Mouse (Mus musculus) forebrain, embryonic 13.5 days (tissue): Measurements from ENCODE around the gene Zfp148. TPM values are rescaled to one million over a fixed set of nuclear protein-coding genes. Genes with fewer than 3 reads are reported as not detected.

Source experiments
- ATAC-seq: fragments of 200-750 bp; cut with Nextera tagmentation; 2 replicates; pipeline ENCODE4 v1.8.0; 2017
- H3K27ac ChIP-seq: fragments of 300-500 bp; sonication (generic); 2 replicates; pipeline ENCODE4 v1.5.1; 2015; ENCODE audit warnings: inconsistent platforms, mild to moderate bottlenecking, moderate library complexity
- H3K27me3 ChIP-seq: fragments of 300-500 bp; sonication (generic); 2 replicates; pipeline ENCODE4 v1.6.1; 2015; ENCODE audit warnings: mild to moderate bottlenecking, inconsistent platforms
- H3K36me3 ChIP-seq: fragments of 300-500 bp; sonication (generic); 2 replicates; pipeline ENCODE4 v1.6.1; 2015; ENCODE audit warnings: mild to moderate bottlenecking, inconsistent platforms; ENCODE audit not compliant: poor library complexity, severe bottlenecking
- H3K4me1 ChIP-seq: fragments of 300-500 bp; sonication (generic); 2 replicates; pipeline ENCODE4 v1.6.1; 2015; ENCODE audit warnings: inconsistent platforms
- H3K4me2 ChIP-seq: fragments of 300-500 bp; sonication (generic); 2 replicates; pipeline ENCODE4 v1.6.1; 2015; ENCODE audit warnings: inconsistent platforms, mild to moderate bottlenecking, moderate library complexity
- H3K4me3 ChIP-seq: fragments of 300-500 bp; sonication (generic); 2 replicates; pipeline ENCODE4 v1.5.1; 2015; ENCODE audit warnings: mild to moderate bottlenecking, inconsistent platforms
- H3K9ac ChIP-seq: fragments of 300-500 bp; sonication (generic); 2 replicates; pipeline ENCODE4 v1.6.1; 2015; ENCODE audit warnings: mild to moderate bottlenecking, inconsistent platforms
- H3K9me3 ChIP-seq: fragments of 300-500 bp; sonication (generic); replicated peaks from 2 replicates; pipeline ENCODE4 v1.6.1; 2016; ENCODE audit warnings: inconsistent platforms
- WGBS: fragments of 180-500 bp; shearing (Covaris S2); methylation state at CpG from one replicate; pipeline ENCODE4 v1.1.7; 2015; 5-methylcytosine and 5-hydroxymethylcytosine counted together
- polyA plus RNA-seq: library from polyadenylated mRNA; unstranded; fragments of >200 nt; fragmentation: Nextera tagmentation; extraction: Ambion mirVana; gene quantifications from 2 replicates; pipeline ENCODE4 v1.2.1, GENCODE M21; 2015

Gene Zfp148
- polyA plus RNA-seq, 1 experiment from 2014 or later = 66.6 TPM

GRCm38 (mm10) chr16:33518236-33518635, 137.6 kb downstream of the Zfp148 start:
- Histone ChIP-seq H3K4me2 (no peak overlapping the region), H3K9me3 (no peaks in the 10 kb centered on the region), H3K4me3 (no peak overlapping the region), H3K36me3 (no peaks in the 10 kb centered on the region), H3K27me3 (no peaks in the 10 kb centered on the region), H3K27ac (no peak overlapping the region), H3K4me1 (peaks cover 19% of the 10 kb centered on the region), H3K9ac (no peak overlapping the region)
- ATAC-seq = no peak
- 82% methylated on average over 7 of the region's 7 CpGs for WGBS

GRCm38 (mm10) chr16:33519916-33520568, 139.4 kb downstream of the Zfp148 start:
- no peak for ATAC-seq
- H3K36me3 ChIP-seq = no peaks in the 10 kb centered on the region
- H3K27me3 ChIP-seq = no peaks in the 10 kb centered on the region
- H3K4me2 ChIP-seq = no peak overlapping the region
- no peak overlapping the region for H3K9ac ChIP-seq
- H3K4me1 ChIP-seq = peaks cover 24% of the 10 kb centered on the region
- H3K4me3 ChIP-seq = no peak overlapping the region
- H3K27ac ChIP-seq = no peak overlapping the region
- no peaks in the 10 kb centered on the region for H3K9me3 ChIP-seq
- WGBS = 79% methylated on average over 6 of the region's 6 CpGs

GRCm38 (mm10) chr16:33522516-33522915, 141.9 kb downstream of the Zfp148 start:
- no peak for ATAC-seq

GRCm38 (mm10) chr16:33523571-33523970, 142.9 kb downstream of the Zfp148 start:
- 0 out of 2 replicates have a peak, but pooled peaks cover 5% of the 10 kb centered on the region for H3K4me1 ChIP-seq
- H3K9me3 ChIP-seq = peaks cover 5% of the 10 kb centered on the region
- H3K36me3 ChIP-seq = no peaks in the 10 kb centered on the region
- no peak overlapping the region for H3K9ac ChIP-seq
- ATAC-seq = no peak
- WGBS = 67% methylated on average over 10 of the region's 10 CpGs
- no peak overlapping the region for H3K4me2 ChIP-seq
- no peaks in the 10 kb centered on the region for H3K27me3 ChIP-seq
- no peak overlapping the region for H3K27ac ChIP-seq
- no peak overlapping the region for H3K4me3 ChIP-seq

More at GRCm38 (mm10) chr16:33522516-33522915, 141.9 kb downstream of the Zfp148 start:
- H3K36me3 ChIP-seq = no peaks in the 10 kb centered on the region
- H3K27ac ChIP-seq = no peak overlapping the region
- peaks cover 10% of the 10 kb centered on the region for H3K4me1 ChIP-seq
- no peak overlapping the region for H3K9ac ChIP-seq
- 75% methylated on average over 4 of the region's 4 CpGs for WGBS
- no peaks in the 10 kb centered on the region for H3K9me3 ChIP-seq
- H3K4me2 ChIP-seq = no peak overlapping the region
- H3K4me3 ChIP-seq = no peak overlapping the region
- H3K27me3 ChIP-seq = no peaks in the 10 kb centered on the region

- no peak overlapping the region for H3K4me3 ChIP-seq
- H3K27ac ChIP-seq = no peak overlapping the region
- no peak overlapping the region for H3K4me2 ChIP-seq
- no peaks in the 10 kb centered on the region for H3K36me3 ChIP-seq
- 58% methylated on average over 11 of the region's 11 CpGs for WGBS
- H3K9ac ChIP-seq = no peak overlapping the region
- H3K4me1 ChIP-seq = peaks cover 12% of the 10 kb centered on the region
- no peak for ATAC-seq
- H3K9me3 ChIP-seq = peaks cover 5% of the 10 kb centered on the region
- no peaks in the 10 kb centered on the region for H3K27me3 ChIP-seq
These were observed 149.1 kb downstream of the Zfp148 start for GRCm38 (mm10) chr16:33529502-33530454.

- no peak for ATAC-seq
These were observed 150.5 kb downstream of the Zfp148 start for GRCm38 (mm10) chr16:33531184-33531583.

GRCm38 (mm10) chr16:33536456-33536855, 155.8 kb downstream of the Zfp148 start:
- peaks cover 9% of the 10 kb centered on the region; the same call in 1 of the 2 replicates for H3K4me1 ChIP-seq
- ATAC-seq = no peak
- no peaks in the 10 kb centered on the region for H3K27me3 ChIP-seq
- H3K9ac ChIP-seq = no peak overlapping the region
- no peaks in the 10 kb centered on the region for H3K36me3 ChIP-seq
- H3K4me3 ChIP-seq = no peak overlapping the region
- WGBS = 89% methylated on average over 8 of the region's 8 CpGs
- no peak overlapping the region for H3K27ac ChIP-seq
- H3K9me3 ChIP-seq = no peaks in the 10 kb centered on the region
- no peak overlapping the region for H3K4me2 ChIP-seq

More at GRCm38 (mm10) chr16:33531184-33531583, 150.5 kb downstream of the Zfp148 start:
- Histone ChIP-seq H3K27me3 (no peaks in the 10 kb centered on the region), H3K4me3 (no peak overlapping the region), H3K9ac (no peak overlapping the region), H3K27ac (no peak overlapping the region), H3K36me3 (no peaks in the 10 kb centered on the region), H3K4me1 (peaks cover 12% of the 10 kb centered on the region), H3K9me3 (peaks cover 5% of the 10 kb centered on the region), H3K4me2 (no peak overlapping the region)
- 88% methylated on average over 8 of the region's 8 CpGs for WGBS

- no peak overlapping the region for H3K9ac ChIP-seq
- ATAC-seq = no peak
- peaks cover 9% of the 10 kb centered on the region; the same call in 1 of the 2 replicates for H3K4me1 ChIP-seq
- 80% methylated on average over 21 of the region's 21 CpGs for WGBS
- H3K27ac ChIP-seq = 0 out of 2 replicates have a peak overlapping the region, but pooled peaks have one; percentile 31
- H3K36me3 ChIP-seq = no peaks in the 10 kb centered on the region
- H3K9me3 ChIP-seq = no peaks in the 10 kb centered on the region
- no peaks in the 10 kb centered on the region for H3K27me3 ChIP-seq
- H3K4me3 ChIP-seq = no peak overlapping the region
- no peak overlapping the region for H3K4me2 ChIP-seq
These were observed 157.0 kb downstream of the Zfp148 start for GRCm38 (mm10) chr16:33537499-33538225.

GRCm38 (mm10) chr16:33544346-33544745, 163.7 kb downstream of the Zfp148 start:
- no peaks in the 10 kb centered on the region for H3K9me3 ChIP-seq
- no peak for ATAC-seq
- H3K27ac ChIP-seq = no peak overlapping the region
- WGBS = 97% methylated on average over 2 of the region's 2 CpGs
- no peak overlapping the region for H3K9ac ChIP-seq
- H3K27me3 ChIP-seq = no peaks in the 10 kb centered on the region
- no peak overlapping the region for H3K4me2 ChIP-seq
- no peaks in the 10 kb centered on the region for H3K36me3 ChIP-seq
- no peak overlapping the region for H3K4me3 ChIP-seq
- H3K4me1 ChIP-seq = no peaks in the 10 kb centered on the region

- Histone ChIP-seq H3K9ac (no peak overlapping the region), H3K9me3 (no peaks in the 10 kb centered on the region), H3K27ac (no peak overlapping the region), H3K4me1 (no peaks in the 10 kb centered on the region), H3K4me3 (no peak overlapping the region), H3K4me2 (no peak overlapping the region), H3K36me3 (no peaks in the 10 kb centered on the region), H3K27me3 (no peaks in the 10 kb centered on the region)
- WGBS = 90% methylated on average over 4 of the region's 4 CpGs
- no peak for ATAC-seq
These were observed 164.9 kb downstream of the Zfp148 start for GRCm38 (mm10) chr16:33545530-33545929.

GRCm38 (mm10) chr16:33553689-33554342, 173.2 kb downstream of the Zfp148 start:
- Histone ChIP-seq H3K4me1 (peaks cover 11% of the 10 kb centered on the region), H3K36me3 (no peaks in the 10 kb centered on the region), H3K9ac (no peak overlapping the region), H3K4me3 (no peak overlapping the region), H3K27ac (no peak overlapping the region), H3K9me3 (no peaks in the 10 kb centered on the region), H3K27me3 (no peaks in the 10 kb centered on the region), H3K4me2 (no peak overlapping the region)
- 73% methylated on average over 9 of the region's 9 CpGs for WGBS
- ATAC-seq = no peak
